Mouse (Mus musculus) heart, embryonic 16.5 days (tissue): Measurements from ENCODE around the gene Fbrs. TPM values are rescaled to one million over a fixed set of nuclear protein-coding genes. Genes with fewer than 3 reads are reported as not detected.
"Not testable (repeated sequence)": the region's sequence is repeated elsewhere in the genome, so short reads cannot be mapped to it uniquely, and the experiment has no call there.

Experiments used
- ATAC-seq: fragments of 200-750 bp; cut with Nextera tagmentation; replicated peaks from 2 replicates; pipeline ENCODE4 v1.8.0; 2017; ENCODE audit warnings: moderate number of reproducible peaks; ENCODE audit not compliant: insufficient read depth, low FRiP score; ENCODE audit errors: extremely low read depth
- H3K27ac ChIP-seq: fragments of 300-500 bp; sonication (generic); 2 replicates; pipeline ENCODE4 v1.5.1; 2014; ENCODE audit warnings: mild to moderate bottlenecking, low read length, control low read depth, moderate library complexity
- H3K27me3 ChIP-seq: fragments of 300-500 bp; sonication (generic); 2 replicates; pipeline ENCODE4 v1.6.1; 2014; ENCODE audit warnings: low read length, mixed read lengths; ENCODE audit not compliant: control insufficient read depth, insufficient read depth
- H3K36me3 ChIP-seq: fragments of 300-500 bp; sonication (generic); 2 replicates; pipeline ENCODE4 v1.6.1; 2014; ENCODE audit not compliant: control insufficient read depth, insufficient read depth
- H3K4me1 ChIP-seq: fragments of 300-500 bp; sonication (generic); 2 replicates; pipeline ENCODE4 v1.6.1; 2014; ENCODE audit warnings: low read length, mixed read lengths; ENCODE audit not compliant: control insufficient read depth, insufficient read depth
- H3K4me2 ChIP-seq: fragments of 300-500 bp; sonication (generic); 2 replicates; pipeline ENCODE4 v1.6.1; 2014; ENCODE audit warnings: low read depth, mild to moderate bottlenecking, control low read depth, low read length
- H3K4me3 ChIP-seq: fragments of 300-500 bp; sonication (generic); 2 replicates; pipeline ENCODE4 v1.5.1; 2014; ENCODE audit warnings: mild to moderate bottlenecking, control low read depth, low read length
- H3K9ac ChIP-seq: fragments of 300-500 bp; sonication (generic); 2 replicates; pipeline ENCODE4 v1.6.1; 2014; ENCODE audit warnings: low read length, control low read depth
- H3K9me3 ChIP-seq: fragments of 300-500 bp; sonication (generic); replicated peaks from 2 replicates; pipeline ENCODE4 v1.6.1; 2016; ENCODE audit warnings: low read length; ENCODE audit not compliant: control insufficient read depth
- WGBS: fragments of 180-500 bp; shearing (Covaris S2); extraction: QIAGEN DNeasy Blood & Tissue Kit; methylation state at CpG from one replicate; pipeline ENCODE4 v1.1.7; 2014; 5-methylcytosine and 5-hydroxymethylcytosine counted together
- polyA plus RNA-seq: library from polyadenylated mRNA; unstranded; fragments of >200 nt; fragmentation: Nextera tagmentation; extraction: Ambion mirVana; gene quantifications from 2 replicates; pipeline ENCODE4 v1.2.1, GENCODE M21; 2015

Fbrs gene
- polyA plus RNA-seq, 1 experiment from 2014 or later: 8.3 TPM

DNA sequence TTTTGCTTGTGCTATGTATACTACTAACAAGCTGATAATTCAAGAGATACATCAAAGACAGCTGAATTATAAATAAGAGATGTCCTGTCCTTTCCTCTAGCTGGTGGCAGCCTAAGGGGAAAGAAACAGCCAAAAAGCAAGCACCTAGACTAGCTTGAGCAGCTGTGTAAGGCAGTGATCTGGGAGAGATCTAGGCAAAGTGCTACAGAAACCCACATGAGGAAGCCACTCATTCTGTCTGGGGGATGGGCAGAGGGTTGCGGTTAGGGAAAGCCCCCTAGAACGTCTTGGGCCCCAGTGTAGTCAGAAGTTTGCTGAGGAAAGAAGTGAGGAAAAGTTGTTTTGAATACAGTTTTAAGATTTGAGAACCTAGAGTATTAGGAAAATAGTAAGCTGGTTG lies 1.3 kb downstream of the Fbrs start:
- Histone ChIP-seq H3K27me3 (no peaks in the 10 kb centered on the region), H3K9ac (peak overlapping the region; percentile 96), H3K4me2 (peak overlapping the region; percentile 98), H3K9me3 (no peaks in the 10 kb centered on the region), H3K4me1 (peaks cover 23% of the 10 kb centered on the region), H3K27ac (no peak overlapping the region; the same call in 1 of the 2 replicates), H3K36me3 (peaks cover 44% of the 10 kb centered on the region), H3K4me3 (peak overlapping the region; percentile 72)
- 59% methylated on average over 2 of the region's 2 CpGs for WGBS
- ATAC-seq: no peak

GRCm38 (mm10) chr7:127485416-127485815 lies 6.4 kb downstream of the Fbrs start:
- 78% methylated on average over 5 of the region's 5 CpGs for WGBS
- no peaks in the 10 kb centered on the region for H3K9me3 ChIP-seq
- H3K27me3 ChIP-seq: no peaks in the 10 kb centered on the region
- H3K4me3 ChIP-seq: no peak overlapping the region
- ATAC-seq: no peak
- no peak overlapping the region for H3K4me2 ChIP-seq
- no peak overlapping the region for H3K9ac ChIP-seq
- peaks cover 5% of the 10 kb centered on the region for H3K4me1 ChIP-seq
- H3K36me3 ChIP-seq: peaks cover 70% of the 10 kb centered on the region
- no peak overlapping the region for H3K27ac ChIP-seq

- ATAC-seq, H3K4me2 ChIP-seq, H3K4me3 ChIP-seq, H3K9me3 ChIP-seq, H3K27me3 ChIP-seq, H3K4me1 ChIP-seq, H3K27ac ChIP-seq, H3K9ac ChIP-seq: not testable (repeated sequence)
- H3K36me3 ChIP-seq: peaks cover 68% of the 10 kb centered on the region
- 86% methylated on average over 4 of the region's 5 CpGs for WGBS
These were observed 9.4 kb downstream of the Fbrs start for GRCm38 (mm10) chr7:127488364-127488763.

DNA sequence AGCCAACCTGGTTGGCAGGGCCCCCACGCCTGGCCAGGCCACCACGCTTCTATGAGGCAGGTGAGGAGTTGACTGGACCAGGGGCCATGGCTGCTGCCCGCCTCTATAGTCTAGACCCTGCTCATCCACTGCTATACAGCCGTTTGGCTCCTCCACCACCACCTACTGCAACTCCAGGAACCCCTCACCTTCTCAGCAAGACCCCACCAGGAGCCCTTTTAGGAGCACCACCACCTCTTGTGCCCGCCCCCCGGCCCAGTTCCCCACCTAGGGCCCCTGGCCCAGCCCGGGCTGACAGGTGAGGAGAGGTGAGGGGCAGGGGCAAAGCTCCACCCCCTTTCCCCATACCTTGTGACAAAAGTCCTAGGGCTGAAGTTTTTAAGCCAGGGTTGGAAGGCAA lies 11.0 kb downstream of the Fbrs start:
- H3K27me3 ChIP-seq: no peaks in the 10 kb centered on the region
- no peaks in the 10 kb centered on the region for H3K9me3 ChIP-seq
- H3K4me3 ChIP-seq: no peak overlapping the region
- H3K36me3 ChIP-seq: peaks cover 58% of the 10 kb centered on the region
- no peak for ATAC-seq
- H3K4me2 ChIP-seq: no peak overlapping the region
- 93% methylated on average over 7 of the region's 7 CpGs for WGBS
- peaks cover 8% of the 10 kb centered on the region for H3K4me1 ChIP-seq
- no peak overlapping the region for H3K27ac ChIP-seq
- no peak overlapping the region for H3K9ac ChIP-seq

DNA sequence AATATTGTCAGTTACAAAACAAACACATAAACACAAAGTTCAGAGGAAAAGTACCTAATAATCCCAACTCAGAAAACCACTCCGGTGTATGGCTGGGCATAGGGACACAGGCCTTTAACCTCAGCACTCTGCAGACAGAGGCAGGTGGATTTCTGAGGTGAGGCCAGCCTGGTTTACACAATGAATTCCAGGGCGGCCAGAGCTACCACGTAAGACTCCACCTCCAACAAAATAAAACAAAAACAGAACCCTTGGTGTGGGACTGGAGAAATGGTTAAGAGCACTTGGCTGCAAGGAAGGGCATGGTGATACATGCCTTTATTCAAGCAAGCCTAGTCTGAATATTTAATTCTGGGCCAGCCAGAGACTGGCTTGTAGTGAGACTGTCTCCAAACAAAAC lies 12.8 kb downstream of the Fbrs start:
- peaks cover 44% of the 10 kb centered on the region for H3K36me3 ChIP-seq
- H3K27ac ChIP-seq: no peak overlapping the region
- no peak overlapping the region for H3K9ac ChIP-seq
- H3K4me1 ChIP-seq: peaks cover 9% of the 10 kb centered on the region
- H3K4me3 ChIP-seq: no peak overlapping the region
- no peaks in the 10 kb centered on the region for H3K27me3 ChIP-seq
- ATAC-seq: no peak
- WGBS: 93% methylated on average over 3 of the region's 3 CpGs
- H3K9me3 ChIP-seq: no peaks in the 10 kb centered on the region
- no peak overlapping the region for H3K4me2 ChIP-seq

DNA sequence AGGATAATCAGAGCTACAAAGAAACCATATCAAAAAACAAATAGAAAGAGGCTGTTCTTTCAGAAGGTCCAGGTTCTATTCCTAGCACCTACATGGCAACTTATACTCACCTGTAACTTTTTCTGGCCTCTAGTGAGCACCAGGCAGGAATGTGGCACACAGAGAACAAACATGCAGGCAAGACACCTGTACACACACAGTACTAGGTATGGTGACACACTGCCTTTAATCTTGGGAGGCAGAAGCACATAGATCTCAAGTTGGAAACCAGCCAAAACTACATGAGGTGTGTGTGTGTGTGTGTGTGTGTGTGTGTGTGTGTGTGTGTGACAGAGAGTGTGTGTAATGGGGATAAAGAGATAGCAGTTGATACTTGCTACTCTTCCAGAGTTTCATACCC lies 15.6 kb downstream of the Fbrs start:
- Histone ChIP-seq H3K27me3 (no peaks in the 10 kb centered on the region), H3K4me3 (no peak overlapping the region), H3K4me1 (peaks cover 10% of the 10 kb centered on the region), H3K36me3 (peaks cover 22% of the 10 kb centered on the region), H3K27ac (no peak overlapping the region), H3K9ac (no peak overlapping the region), H3K4me2 (no peak overlapping the region), H3K9me3 (no peaks in the 10 kb centered on the region)
- 0 out of 2 replicates have a peak, but pooled peaks have one; percentile 24 for ATAC-seq

DNA sequence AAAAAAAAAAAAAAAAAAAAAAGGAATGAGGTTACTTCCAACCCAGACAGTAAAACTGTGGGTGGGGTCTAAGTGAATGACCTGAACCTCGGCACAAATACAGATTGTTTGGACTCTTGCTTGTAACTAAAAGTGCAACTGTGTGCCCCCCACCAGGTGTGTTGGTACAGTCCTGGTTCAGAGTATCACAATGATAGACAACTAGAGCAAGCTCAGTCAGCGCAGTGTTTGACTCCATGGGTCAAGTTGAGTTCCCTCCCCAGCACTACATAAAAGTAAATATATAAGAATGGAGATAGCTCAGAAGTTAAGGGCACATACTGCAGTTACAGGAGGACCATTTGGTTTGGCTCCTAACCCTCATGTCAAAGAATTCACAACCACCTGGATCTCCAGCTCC lies 18.4 kb downstream of the Fbrs start:
- Histone ChIP-seq H3K27ac (no peak overlapping the region), H3K4me1 (peaks cover 10% of the 10 kb centered on the region), H3K4me2 (no peak overlapping the region), H3K36me3 (no peaks in the 10 kb centered on the region), H3K4me3 (no peak overlapping the region), H3K27me3 (no peaks in the 10 kb centered on the region), H3K9me3 (no peaks in the 10 kb centered on the region), H3K9ac (no peak overlapping the region)
- 88% methylated on average over 2 of the region's 2 CpGs for WGBS
- ATAC-seq: no peak

- no peak overlapping the region for H3K9ac ChIP-seq
- WGBS: 41% methylated on average over 3 of the region's 3 CpGs
- ATAC-seq: no peak
- no peak overlapping the region for H3K4me2 ChIP-seq
- no peaks in the 10 kb centered on the region for H3K9me3 ChIP-seq
- no peak overlapping the region for H3K27ac ChIP-seq
- no peaks in the 10 kb centered on the region for H3K36me3 ChIP-seq
- peaks cover 10% of the 10 kb centered on the region for H3K4me1 ChIP-seq
- H3K4me3 ChIP-seq: no peak overlapping the region
- H3K27me3 ChIP-seq: no peaks in the 10 kb centered on the region
These were observed 19.4 kb downstream of the Fbrs start for GRCm38 (mm10) chr7:127498407-127498806.

DNA sequence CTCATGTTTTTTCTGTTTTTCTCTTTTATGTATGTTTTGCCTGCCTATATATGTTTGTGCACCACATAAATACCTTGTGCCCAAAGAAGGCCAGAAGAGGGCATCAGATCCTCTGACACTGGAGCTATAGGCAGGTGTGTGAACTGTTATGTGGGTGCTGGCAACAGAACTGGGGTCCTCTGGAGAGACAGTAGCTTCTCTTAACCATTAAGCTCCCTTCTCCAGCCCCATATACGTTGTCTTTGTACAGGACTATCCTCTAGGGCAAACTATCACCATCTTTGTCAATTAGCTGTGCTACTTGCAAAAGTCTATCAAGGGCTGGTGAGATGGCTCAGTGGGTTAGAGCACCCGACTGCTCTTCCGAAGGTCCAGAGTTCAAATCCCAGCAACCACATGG lies 29.3 kb downstream of the Fbrs start:
- Histone ChIP-seq H3K27ac (no peak overlapping the region), H3K4me3 (no peak overlapping the region), H3K4me2 (no peak overlapping the region), H3K27me3 (no peaks in the 10 kb centered on the region), H3K4me1 (peaks cover 8% of the 10 kb centered on the region), H3K36me3 (no peaks in the 10 kb centered on the region), H3K9me3 (no peaks in the 10 kb centered on the region), H3K9ac (no peak overlapping the region)
- no peak for ATAC-seq
- WGBS: 91% methylated on average over 3 of the region's 3 CpGs

GRCm38 (mm10) chr7:127509830-127510229 lies 30.8 kb downstream of the Fbrs start:
- not testable (repeated sequence) for H3K9me3 ChIP-seq, H3K9ac ChIP-seq, H3K4me3 ChIP-seq, H3K27ac ChIP-seq, H3K36me3 ChIP-seq, ATAC-seq, H3K4me2 ChIP-seq, H3K27me3 ChIP-seq
- 90% methylated on average over 3 of the region's 4 CpGs for WGBS
- peaks cover 17% of the 10 kb centered on the region for H3K4me1 ChIP-seq
